Mouse (Mus musculus): Measurements from ENCODE around the gene Tspan11.

DNA sequence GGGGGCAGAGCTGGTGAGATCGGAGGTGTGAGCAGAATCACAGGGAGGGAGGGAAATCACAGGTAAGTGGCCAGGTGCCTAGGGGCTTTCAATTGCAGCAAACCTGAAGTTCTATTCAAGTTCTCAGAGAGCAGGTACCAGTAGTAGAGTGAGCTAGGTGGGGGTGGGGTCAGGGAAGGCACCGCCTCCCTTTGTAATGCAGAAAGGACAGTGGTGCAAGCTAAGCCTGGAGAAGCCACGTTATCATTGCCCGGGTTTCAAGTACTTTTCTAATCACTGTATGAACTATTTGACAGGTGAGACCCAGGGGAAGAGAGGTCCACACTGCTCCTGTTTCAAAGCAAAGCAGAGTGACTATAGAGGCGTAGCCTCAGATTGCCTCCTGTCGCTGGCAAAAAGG, 6.2 kb downstream of the Tspan11 start:
- TF ChIP-seq CTCF (IDR thresholded peaks at IDR 0.05; ENCODE audit: low read depth, low read length) (no peak), GATA1 (IDR thresholded peaks at IDR 0.05; ENCODE audit: borderline replicate concordance, low read length) (no peak)

Data from G1E (cell line).